Mouse (Mus musculus): ENCODE data around the gene Begain. TPM values are rescaled to one million over a fixed set of nuclear protein-coding genes. Genes with fewer than 3 reads are reported as not detected.

The Begain gene
- 1.8 and 1.9 TPM in 2 replicates for polyA plus RNA-seq (2012; rRNA removed; ENCODE audit: low replicate concordance)

GRCm38 (mm10) chr12:109068167-109068653 lies at the start of gene Begain:
Begain (minus strand) TSS chr12:109068217.

Other genes starting within 250 kb of the Begain start
- gene Slc25a29, start 232.3 kb downstream of the Begain start, polyA plus RNA-seq (2012; rRNA removed; ENCODE audit: low replicate concordance), result 5.5 and 5.6 TPM in 2 replicates
- 7.3 and 12.1 TPM in 2 replicates for gene Slc25a47, start 232.2 kb downstream of the Begain start, polyA plus RNA-seq (2012; rRNA removed; ENCODE audit: low replicate concordance)
- 3.3 and 4.9 TPM in 2 replicates for gene Wdr25, start 174.6 kb downstream of the Begain start, polyA plus RNA-seq (2012; rRNA removed; ENCODE audit: low replicate concordance)
- gene Wars, start 174.0 kb downstream of the Begain start, polyA plus RNA-seq (2012; rRNA removed; ENCODE audit: low replicate concordance), result 55.3 and 67.4 TPM in 2 replicates

Measured in duodenum, adult 2 months (tissue).